Mouse (Mus musculus) hindbrain, embryonic 16.5 days (tissue): ENCODE data around the gene Car6. TPM values are rescaled to one million over a fixed set of nuclear protein-coding genes. Genes with fewer than 3 reads are reported as not detected.
A peak's percentile ranks its signal among the peaks of the same experiment; 100 is the strongest.

Experiments used
- ATAC-seq: fragments of 200-750 bp; cut with Nextera tagmentation; 2 replicates; pipeline ENCODE4 v1.8.0; 2017; ENCODE audit warnings: moderate TSS enrichment, moderate library complexity
- H3K27ac ChIP-seq: fragments of 300-500 bp; sonication (generic); 2 replicates; pipeline ENCODE4 v1.5.1; 2014; ENCODE audit warnings: low read depth, mild to moderate bottlenecking, control low read depth, low read length, moderate library complexity
- H3K27me3 ChIP-seq: fragments of 300-500 bp; sonication (generic); replicated peaks from 2 replicates; pipeline ENCODE4 v1.6.1; 2014; ENCODE audit warnings: low read length; ENCODE audit not compliant: control insufficient read depth, insufficient read depth
- H3K36me3 ChIP-seq: fragments of 300-500 bp; sonication (generic); 2 replicates; pipeline ENCODE4 v1.6.1; 2014; ENCODE audit warnings: mild to moderate bottlenecking, low read length, moderate library complexity, mixed read lengths; ENCODE audit not compliant: control insufficient read depth, insufficient read depth
- H3K4me1 ChIP-seq: fragments of 300-500 bp; sonication (generic); 2 replicates; pipeline ENCODE4 v1.6.1; 2014; ENCODE audit warnings: low read depth, low read length; ENCODE audit not compliant: control insufficient read depth, insufficient read depth
- H3K4me2 ChIP-seq: fragments of 300-500 bp; sonication (generic); 2 replicates; pipeline ENCODE4 v1.6.1; 2014; ENCODE audit warnings: mild to moderate bottlenecking, low read length, control low read depth, moderate library complexity
- H3K4me3 ChIP-seq: fragments of 300-500 bp; sonication (generic); 2 replicates; pipeline ENCODE4 v1.5.1; 2014; ENCODE audit warnings: mild to moderate bottlenecking, low read length, control low read depth, moderate library complexity
- H3K9ac ChIP-seq: fragments of 300-500 bp; sonication (generic); 2 replicates; pipeline ENCODE4 v1.6.1; 2014; ENCODE audit warnings: low read depth, mild to moderate bottlenecking, control low read depth, low read length, moderate library complexity
- H3K9me3 ChIP-seq: fragments of 300-500 bp; sonication (generic); 2 replicates; pipeline ENCODE4 v1.6.1; 2014; ENCODE audit warnings: mild to moderate bottlenecking, low read length, moderate library complexity; ENCODE audit not compliant: control insufficient read depth
- WGBS: fragments of 180-500 bp; shearing (Covaris S2); extraction: QIAGEN DNeasy Blood & Tissue Kit; methylation state at CpG from one replicate; pipeline ENCODE4 v1.1.7; 2014; 5-methylcytosine and 5-hydroxymethylcytosine counted together
- polyA plus RNA-seq: library from polyadenylated mRNA; unstranded; fragments of >200 nt; fragmentation: Nextera tagmentation; extraction: Ambion mirVana; gene quantifications from 2 replicates; pipeline ENCODE4 v1.2.1, GENCODE M21; 2015

Car6 gene
- polyA plus RNA-seq, 1 experiment from 2014 or later = not detected

DNA sequence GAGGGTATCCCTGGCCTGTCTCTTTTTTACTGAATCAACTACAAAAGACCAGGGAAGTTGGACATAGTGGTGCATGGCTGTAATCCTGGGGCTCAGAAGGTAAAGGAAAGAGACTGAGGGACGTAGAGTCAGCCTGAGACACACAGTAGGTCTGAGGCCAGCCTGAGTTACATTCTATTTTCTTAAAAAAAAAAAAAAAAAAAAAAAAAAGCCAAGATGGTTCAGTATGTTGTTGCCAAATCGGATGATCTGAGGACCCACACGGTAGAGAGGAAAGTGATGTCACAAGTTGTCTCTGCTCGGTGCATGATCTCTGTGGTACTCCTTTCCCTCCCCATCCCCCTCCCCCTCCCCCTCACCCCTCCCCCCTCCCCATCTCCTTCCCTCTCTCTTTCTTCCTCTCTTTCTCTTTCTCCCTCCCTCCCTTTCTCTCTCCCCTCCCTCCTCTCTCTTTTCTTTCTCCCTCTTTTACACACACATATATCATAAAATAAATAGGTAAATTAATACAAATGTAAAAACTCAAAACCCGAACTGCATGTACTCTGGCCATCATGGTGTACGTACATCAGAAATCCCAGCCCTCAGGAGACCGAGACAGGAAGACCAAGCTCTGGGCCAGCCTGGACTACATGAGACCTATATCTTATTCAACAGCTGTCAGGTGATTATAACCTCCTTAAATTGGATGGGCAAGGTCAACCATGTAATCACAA, 63.6 kb downstream of the Car6 start:
- Histone ChIP-seq H3K4me1 (peaks cover 2% of the 10 kb centered on the region; the same call in 1 of the 2 replicates), H3K27me3 (no peaks in the 10 kb centered on the region), H3K36me3 (no peaks in the 10 kb centered on the region), H3K4me2 (no peak overlapping the region; the same call in 1 of the 2 replicates), H3K9me3 (no peaks in the 10 kb centered on the region), H3K9ac (no peak overlapping the region), H3K27ac (no peak overlapping the region), H3K4me3 (no peak overlapping the region)
- 0 out of 2 replicates have a peak, but pooled peaks have one; percentile 18 for ATAC-seq
- WGBS = 85% methylated on average over 7 of the region's 7 CpGs

Other genes with a start within 250 kb of the Car6 start
- gene Spsb1, start 246.3 kb downstream of the Car6 start, polyA plus RNA-seq = 10.1 TPM in 2 replicates
- 2.9 and 3.5 TPM in 2 replicates for gene H6pd, start 192.3 kb downstream of the Car6 start, polyA plus RNA-seq
- gene Gpr157, start 114.0 kb downstream of the Car6 start, polyA plus RNA-seq = 0.50 and 0.54 TPM in 2 replicates
- 2.8 and 3.0 TPM in 2 replicates for gene Slc2a5, start 82.0 kb downstream of the Car6 start, polyA plus RNA-seq
- gene Slc2a7, start 52.4 kb downstream of the Car6 start, polyA plus RNA-seq = not detected in 2 replicates
- gene Eno1, start 35.4 kb upstream of the Car6 start, polyA plus RNA-seq = 1,276 and 1,360 TPM in 2 replicates
- 25.4 and 27.2 TPM in 2 replicates for gene Rere, start 80.3 kb upstream of the Car6 start, polyA plus RNA-seq